Mouse (Mus musculus): ENCODE data around the gene Dnah1.

- TF ChIP-seq CTCF (IDR thresholded peaks at IDR 0.05; ENCODE audit: borderline replicate concordance, insufficient read depth, low read length) (no peak), POLR2A (IDR thresholded peaks at IDR 0.05; ENCODE audit: low read depth, low read length) (no peak)
These were observed 6.0 kb upstream of the Dnah1 start for GRCm38 (mm10) chr14:31329741-31330140.

Data from embryonic fibroblast, embryonic 13.5 days (primary cell).